Mouse (Mus musculus): ENCODE data around the gene Rbmy.
"Not testable (repeated sequence)": the region's sequence is repeated elsewhere in the genome, so short reads cannot be mapped to it uniquely, and the experiment has no call there.

Rbmy gene

DNA sequence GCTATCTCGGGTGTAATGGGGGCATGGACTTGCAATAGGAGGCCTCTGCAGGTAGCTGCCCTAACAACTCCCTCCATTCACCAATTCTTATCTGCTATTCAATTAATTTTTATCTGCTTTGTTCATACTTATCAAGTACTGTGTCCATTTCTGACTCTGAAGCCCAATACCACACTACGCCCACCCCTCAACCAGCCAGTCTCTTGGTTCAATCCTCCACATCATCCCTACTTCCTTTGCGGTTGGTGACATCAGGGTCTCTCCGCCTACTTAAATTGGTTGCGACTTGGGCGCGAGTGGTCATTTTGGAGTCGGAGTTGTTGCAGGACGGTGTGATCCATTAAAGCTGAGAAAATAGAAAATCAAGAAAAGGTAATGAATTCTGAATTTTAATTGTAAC lies at the start of gene Rbmy, which contains the start of gene Gm10256:
TSS of gene Rbmy (plus strand) at position 301 of the 400 bp plus-strand sequence.
TSS of gene Gm10256 (plus strand) at position 320 of the 400 bp plus-strand sequence.
- not testable (repeated sequence) for DNase-seq (ENCODE audit: low read depth in 1 of 2, low spot score in 2 of 2)

DNA sequence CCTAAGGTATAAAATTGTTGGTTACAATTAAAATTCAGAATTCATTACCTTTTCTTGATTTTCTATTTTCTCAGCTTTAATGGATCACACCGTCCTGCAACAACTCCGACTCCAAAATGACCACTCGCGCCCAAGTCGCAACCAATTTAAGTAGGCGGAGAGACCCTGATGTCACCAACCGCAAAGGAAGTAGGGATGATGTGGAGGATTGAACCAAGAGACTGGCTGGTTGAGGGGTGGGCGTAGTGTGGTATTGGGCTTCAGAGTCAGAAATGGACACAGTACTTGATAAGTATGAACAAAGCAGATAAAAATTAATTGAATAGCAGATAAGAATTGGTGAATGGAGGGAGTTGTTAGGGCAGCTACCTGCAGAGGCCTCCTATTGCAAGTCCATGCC lies 34.4 kb upstream of the Rbmy start, which contains the start of gene Gm4064:
TSS of gene Gm4064 (minus strand) at position 101 of the 400 bp plus-strand sequence.
- DNase-seq (ENCODE audit: low read depth in 1 of 2, low spot score in 2 of 2), result not testable (repeated sequence)
